Mouse (Mus musculus) lung, adult 2 months (tissue): ENCODE measurements around the gene Cnot10. TPM values are rescaled to one million over a fixed set of nuclear protein-coding genes. Genes with fewer than 3 reads are reported as not detected.
A peak's percentile ranks its signal among the peaks of the same experiment; 100 is the strongest.

Experiments
- DNase-seq: peaks from one replicate; pipeline ENCODE4 v3.0.0; 2022
- H3K4me1 ChIP-seq: fragments of 200-500 bp; 2 replicates; pipeline ENCODE4 v1.6.1; 2011; ENCODE audit warnings: low read length; ENCODE audit not compliant: control insufficient read depth, insufficient read depth
- H3K4me3 ChIP-seq: fragments of 200-500 bp; replicated peaks from 2 replicates; pipeline ENCODE3; 2011; ENCODE audit warnings: low read depth, mild to moderate bottlenecking, control low read depth, low read length; ENCODE audit errors: extremely low read depth
- CTCF ChIP-seq: fragments of 200-500 bp; IDR thresholded peaks from 2 replicates; pipeline ENCODE4 v1.5.1; 2011; ENCODE audit warnings: mild to moderate bottlenecking, low read length, control low read depth; ENCODE audit not compliant: insufficient read depth
- POLR2A ChIP-seq: fragments of 200-500 bp; IDR thresholded peaks from 2 replicates; pipeline ENCODE4 v1.6.1; 2011; ENCODE audit warnings: low read depth, mild to moderate bottlenecking, control low read depth, low read length, borderline replicate concordance; ENCODE audit errors: extremely low read depth
- WGBS: fragments of 180-500 bp; shearing (Covaris S2); methylation state at CpG from one replicate; pipeline ENCODE4 v1.1.7; 2018; 5-methylcytosine and 5-hydroxymethylcytosine counted together
- polyA plus RNA-seq: library from polyadenylated mRNA; depleted of rRNA; stranded (reverse); fragments of >200 nt; gene quantifications from 2 replicates; pipeline ENCODE4 v1.2.3, GENCODE M21; 2012

Cnot10 gene
- polyA plus RNA-seq, 1 experiment: 28.9 TPM

- WGBS: 73% methylated on average over 1 of the region's 1 CpGs
- no peak for DNase-seq
- no peak overlapping the region for H3K4me3 ChIP-seq
Measured at GRCm38 (mm10) chr9:114601096-114601495, 38.9 kb downstream of the Cnot10 start.

GRCm38 (mm10) chr9:114585017-114585345 is 55.0 kb downstream of the Cnot10 start:
- TF ChIP-seq POLR2A: no peak
- TF ChIP-seq CTCF: 0 out of 2 replicates have a peak, but pooled peaks have one; percentile 3
- peaks cover 4% of the 10 kb centered on the region; the same call in 1 of the 2 replicates for H3K4me1 ChIP-seq
- no peak overlapping the region for H3K4me3 ChIP-seq
- peak; percentile 9 for DNase-seq
- 61% methylated on average over 5 of the region's 5 CpGs for WGBS

More at GRCm38 (mm10) chr9:114601096-114601495, 38.9 kb downstream of the Cnot10 start:
- no peaks in the 10 kb centered on the region for H3K4me1 ChIP-seq
- no peak for TF ChIP-seq POLR2A
- no peak for TF ChIP-seq CTCF

GRCm38 (mm10) chr9:114584183-114585016 is 55.6 kb downstream of the Cnot10 start:
- DNase-seq: peak; percentile 10
- peak overlapping the region; percentile 25 for H3K4me3 ChIP-seq
- 19% methylated on average over 31 of the region's 31 CpGs for WGBS
- TF ChIP-seq POLR2A: no peak
- TF ChIP-seq CTCF: no peak
- H3K4me1 ChIP-seq: peaks cover 4% of the 10 kb centered on the region; the same call in 1 of the 2 replicates

- peak; percentile 64 for DNase-seq
- Histone ChIP-seq H3K4me1 (peaks cover 4% of the 10 kb centered on the region; the same call in 1 of the 2 replicates), H3K4me3 (peak overlapping the region; percentile 78)
- WGBS: under 1% methylated on average over 23 of the region's 23 CpGs
- TF ChIP-seq CTCF: peak; percentile 78
- TF ChIP-seq POLR2A: no peak
Measured at GRCm38 (mm10) chr9:114583812-114584182, 56.2 kb downstream of the Cnot10 start.

- WGBS: 36% methylated on average over 11 of the region's 11 CpGs
- Histone ChIP-seq H3K4me3 (no peak overlapping the region), H3K4me1 (no peaks in the 10 kb centered on the region)
- no peak for DNase-seq
- TF ChIP-seq POLR2A: no peak
Measured at GRCm38 (mm10) chr9:114578646-114579045, 61.3 kb downstream of the Cnot10 start.

- TF ChIP-seq CTCF: no peak
- no peak for TF ChIP-seq POLR2A
- no peak for DNase-seq
- no peak overlapping the region for H3K4me3 ChIP-seq
- no peaks in the 10 kb centered on the region for H3K4me1 ChIP-seq
- WGBS: 86% methylated on average over 1 of the region's 1 CpGs
Measured at GRCm38 (mm10) chr9:114576001-114576400, 64.0 kb downstream of the Cnot10 start.

- WGBS: 27% methylated on average over 5 of the region's 5 CpGs
- TF ChIP-seq CTCF: no peak
- no peak for TF ChIP-seq POLR2A
- no peak overlapping the region for H3K4me3 ChIP-seq
- DNase-seq: no peak
- H3K4me1 ChIP-seq: no peaks in the 10 kb centered on the region
Measured at GRCm38 (mm10) chr9:114573528-114573927, 66.5 kb downstream of the Cnot10 start.

- Histone ChIP-seq H3K4me1 (no peaks in the 10 kb centered on the region), H3K4me3 (no peak overlapping the region)
- no peak for TF ChIP-seq CTCF
- TF ChIP-seq POLR2A: no peak
- no peak for DNase-seq
- WGBS: 79% methylated on average over 5 of the region's 5 CpGs
Measured at GRCm38 (mm10) chr9:114568682-114569474, 71.1 kb downstream of the Cnot10 start.

GRCm38 (mm10) chr9:114564667-114565066 is 75.3 kb downstream of the Cnot10 start:
- no peak overlapping the region for H3K4me3 ChIP-seq
- no peak for DNase-seq
- no peaks in the 10 kb centered on the region for H3K4me1 ChIP-seq
- 5% methylated on average over 10 of the region's 10 CpGs for WGBS
- TF ChIP-seq POLR2A: no peak
- no peak for TF ChIP-seq CTCF
